Mouse (Mus musculus) intestine, embryonic 14.5 days (tissue): ENCODE data around the gene Vsig10l. TPM values are rescaled to one million over a fixed set of nuclear protein-coding genes. Genes with fewer than 3 reads are reported as not detected.

Experiments
- ATAC-seq: fragments of 200-750 bp; cut with Nextera tagmentation; replicated peaks from 2 replicates; pipeline ENCODE4 v1.8.0; 2017; ENCODE audit warnings: low read depth, moderate number of reproducible peaks, moderate TSS enrichment, moderate library complexity; ENCODE audit not compliant: low FRiP score, low TSS enrichment
- DNase-seq: peaks from one replicate; pipeline ENCODE4 v3.0.0-alpha.2; 2018; ENCODE audit warnings: low spot score
- H3K27ac ChIP-seq: fragments of 300-500 bp; sonication (generic); 2 replicates; pipeline ENCODE4 v1.5.1; 2014; ENCODE audit warnings: low read depth, mild to moderate bottlenecking, control low read depth
- H3K27me3 ChIP-seq: fragments of 300-500 bp; sonication (generic); replicated peaks from 2 replicates; pipeline ENCODE4 v1.6.1; 2014; ENCODE audit warnings: low read length, control low read depth; ENCODE audit not compliant: control insufficient read depth, insufficient read depth
- H3K36me3 ChIP-seq: fragments of 300-500 bp; sonication (generic); 2 replicates; pipeline ENCODE4 v1.6.1; 2014; ENCODE audit warnings: low read length, control low read depth; ENCODE audit not compliant: control insufficient read depth, insufficient read depth
- H3K4me1 ChIP-seq: fragments of 300-500 bp; sonication (generic); replicated peaks from 2 replicates; pipeline ENCODE4 v1.6.1; 2014; ENCODE audit warnings: low read length, control low read depth, mixed read lengths; ENCODE audit not compliant: control insufficient read depth, insufficient read depth
- H3K4me2 ChIP-seq: fragments of 300-500 bp; sonication (generic); 2 replicates; pipeline ENCODE4 v1.6.1; 2014; ENCODE audit warnings: low read length
- H3K4me3 ChIP-seq: fragments of 300-500 bp; sonication (generic); 2 replicates; pipeline ENCODE4 v1.5.1; 2014; ENCODE audit warnings: low read depth, low read length, control low read depth, mixed read lengths
- H3K9ac ChIP-seq: fragments of 300-500 bp; sonication (generic); 2 replicates; pipeline ENCODE4 v1.6.1; 2014; ENCODE audit warnings: mild to moderate bottlenecking, low read length
- H3K9me3 ChIP-seq: fragments of 300-500 bp; sonication (generic); 2 replicates; pipeline ENCODE4 v1.6.1; 2016; ENCODE audit warnings: low read length, control low read depth; ENCODE audit not compliant: control insufficient read depth
- WGBS: fragments of 180-500 bp; shearing (Covaris S2); extraction: QIAGEN DNeasy Blood & Tissue Kit; methylation state at CpG from one replicate; pipeline ENCODE4 v1.1.7; 2014; 5-methylcytosine and 5-hydroxymethylcytosine counted together
- polyA plus RNA-seq: library from polyadenylated mRNA; unstranded; fragments of >200 nt; fragmentation: Nextera tagmentation; extraction: Ambion mirVana; gene quantifications from 2 replicates; pipeline ENCODE4 v1.2.1, GENCODE M21; 2014

Gene Vsig10l
- polyA plus RNA-seq, 1 experiment from 2014 or later, result 4.2 TPM

- H3K4me2 ChIP-seq, result no peak overlapping the region
- no peaks in the 10 kb centered on the region for H3K9me3 ChIP-seq
- H3K27me3 ChIP-seq, result peaks cover 2% of the 10 kb centered on the region; the same call in 1 of the 2 replicates
- H3K36me3 ChIP-seq, result no peaks in the 10 kb centered on the region
- no peak overlapping the region for H3K9ac ChIP-seq
- ATAC-seq, result no peak
- H3K4me3 ChIP-seq, result no peak overlapping the region
- H3K27ac ChIP-seq, result no peak overlapping the region
- DNase-seq, result no peak
- WGBS, result 43% methylated on average over 5 of the region's 5 CpGs
- H3K4me1 ChIP-seq, result no peaks in the 10 kb centered on the region
These were observed 25.7 kb downstream of the Vsig10l start for GRCm38 (mm10) chr7:43488646-43489045.

- no peak for DNase-seq
- Histone ChIP-seq H3K4me1 (no peaks in the 10 kb centered on the region), H3K27ac (no peak within 1 kb of the TSS), H3K9ac (peak within 1 kb of the TSS; percentile 44), H3K36me3 (no peaks in the 10 kb centered on the region), H3K9me3 (no peaks in the 10 kb centered on the region), H3K27me3 (peaks cover 2% of the 10 kb centered on the region; the same call in 1 of the 2 replicates), H3K4me2 (peak within 1 kb of the TSS; percentile 58), H3K4me3 (peak within 1 kb of the TSS; percentile 46)
- peak; percentile 37; the same call in 1 of the 2 replicates for ATAC-seq
- 1% methylated on average over 14 of the region's 41 CpGs for WGBS
These were observed 26.7 kb downstream of the Vsig10l start, which contains the start of gene Iglon5 for GRCm38 (mm10) chr7:43489631-43490125. Iglon5 (minus strand) TSS chr7:43490075.

- ATAC-seq (peak; percentile 80), DNase-seq (peak; percentile 72)
- Histone ChIP-seq H3K9me3 (no peaks in the 10 kb centered on the region), H3K27me3 (peaks cover 6% of the 10 kb centered on the region; the same call in 1 of the 2 replicates), H3K27ac (no peak overlapping the region), H3K4me2 (peak overlapping the region; percentile 58), H3K9ac (peak overlapping the region; percentile 44), H3K36me3 (no peaks in the 10 kb centered on the region), H3K4me1 (no peaks in the 10 kb centered on the region), H3K4me3 (peak overlapping the region; percentile 46)
- 3% methylated on average over 3 of the region's 13 CpGs for WGBS
These were observed 27.2 kb downstream of the Vsig10l start for GRCm38 (mm10) chr7:43490182-43490584.

- H3K4me2 ChIP-seq, result no peak overlapping the region
- peaks cover 9% of the 10 kb centered on the region; the same call in 1 of the 2 replicates for H3K27me3 ChIP-seq
- ATAC-seq, result no peak
- H3K9me3 ChIP-seq, result no peaks in the 10 kb centered on the region
- DNase-seq, result no peak
- 60% methylated on average over 9 of the region's 9 CpGs for WGBS
- H3K36me3 ChIP-seq, result no peaks in the 10 kb centered on the region
- H3K27ac ChIP-seq, result no peak overlapping the region
- H3K4me1 ChIP-seq, result no peaks in the 10 kb centered on the region
- no peak overlapping the region for H3K4me3 ChIP-seq
- H3K9ac ChIP-seq, result no peak overlapping the region
These were observed 27.9 kb downstream of the Vsig10l start for GRCm38 (mm10) chr7:43490861-43491260.

GRCm38 (mm10) chr7:43495343-43496021 lies 32.5 kb downstream of the Vsig10l start:
- Histone ChIP-seq H3K9ac (no peak overlapping the region), H3K36me3 (no peaks in the 10 kb centered on the region), H3K4me3 (no peak overlapping the region), H3K4me1 (no peaks in the 10 kb centered on the region), H3K27ac (no peak overlapping the region), H3K27me3 (0 out of 2 replicates have a peak, but pooled peaks cover 9% of the 10 kb centered on the region), H3K9me3 (no peaks in the 10 kb centered on the region), H3K4me2 (no peak overlapping the region)
- DNase-seq, result no peak
- ATAC-seq, result no peak
- 19% methylated on average over 21 of the region's 21 CpGs for WGBS

- Histone ChIP-seq H3K4me1 (no peaks in the 10 kb centered on the region), H3K9ac (no peak overlapping the region), H3K27ac (no peak overlapping the region), H3K27me3 (no peaks in the 10 kb centered on the region), H3K4me3 (no peak overlapping the region), H3K36me3 (no peaks in the 10 kb centered on the region), H3K4me2 (no peak overlapping the region), H3K9me3 (no peaks in the 10 kb centered on the region)
- WGBS, result 49% methylated on average over 4 of the region's 4 CpGs
- ATAC-seq (no peak), DNase-seq (no peak)
These were observed 48.9 kb downstream of the Vsig10l start for GRCm38 (mm10) chr7:43511707-43512478.

- Histone ChIP-seq H3K27ac (no peak overlapping the region), H3K36me3 (no peaks in the 10 kb centered on the region), H3K4me2 (no peak overlapping the region), H3K4me3 (no peak overlapping the region), H3K9ac (no peak overlapping the region), H3K4me1 (no peaks in the 10 kb centered on the region), H3K9me3 (no peaks in the 10 kb centered on the region), H3K27me3 (no peaks in the 10 kb centered on the region)
- no peak for ATAC-seq
- no peak for DNase-seq
- WGBS, result 83% methylated on average over 4 of the region's 4 CpGs
These were observed 49.6 kb downstream of the Vsig10l start for GRCm38 (mm10) chr7:43512519-43512918.

GRCm38 (mm10) chr7:43515076-43515475 lies 52.1 kb downstream of the Vsig10l start:
- H3K27me3 ChIP-seq, result no peaks in the 10 kb centered on the region
- no peak overlapping the region for H3K4me3 ChIP-seq
- no peak overlapping the region for H3K4me2 ChIP-seq
- 79% methylated on average over 5 of the region's 5 CpGs for WGBS
- no peak overlapping the region for H3K27ac ChIP-seq
- DNase-seq (no peak), ATAC-seq (no peak)
- H3K4me1 ChIP-seq, result no peaks in the 10 kb centered on the region
- no peaks in the 10 kb centered on the region for H3K9me3 ChIP-seq
- no peak overlapping the region for H3K9ac ChIP-seq
- H3K36me3 ChIP-seq, result no peaks in the 10 kb centered on the region
